Mouse (Mus musculus) midbrain, embryonic 11.5 days (tissue): ENCODE measurements at regions not wholly inside any gene's neighbourhood (a gene's known extent, or its start where the extent isn't known, plus 50 kb on each side); places are given as distances from the start of the nearest gene placed in this dataset.
A peak's percentile ranks its signal among the peaks of the same experiment; 100 is the strongest.

Source experiments
- ATAC-seq: fragments of 200-750 bp; cut with Nextera tagmentation; 2 replicates; pipeline ENCODE4 v1.8.0; 2017; ENCODE audit warnings: moderate TSS enrichment, moderate library complexity; ENCODE audit not compliant: low FRiP score
- DNase-seq: peaks from one replicate; pipeline ENCODE4 v3.0.0; 2015; ENCODE audit warnings: low spot score; ENCODE audit errors: missing footprints
- H3K27ac ChIP-seq: fragments of 300-500 bp; sonication (generic); 2 replicates; pipeline ENCODE4 v1.5.1; 2014; ENCODE audit warnings: low read depth, low read length
- H3K27me3 ChIP-seq: fragments of 300-500 bp; sonication (generic); 2 replicates; pipeline ENCODE4 v1.6.1; 2014; ENCODE audit warnings: mild to moderate bottlenecking, low read length, moderate library complexity, mixed read lengths; ENCODE audit not compliant: control insufficient read depth, insufficient read depth
- H3K36me3 ChIP-seq: fragments of 300-500 bp; sonication (generic); 2 replicates; pipeline ENCODE4 v1.6.1; 2014; ENCODE audit warnings: mild to moderate bottlenecking, low read length, moderate library complexity, mixed read lengths; ENCODE audit not compliant: control insufficient read depth, insufficient read depth
- H3K4me1 ChIP-seq: fragments of 300-500 bp; sonication (generic); 2 replicates; pipeline ENCODE4 v1.6.1; 2014; ENCODE audit warnings: low read length; ENCODE audit not compliant: control insufficient read depth, insufficient read depth
- H3K4me2 ChIP-seq: fragments of 300-500 bp; sonication (generic); 2 replicates; pipeline ENCODE4 v1.6.1; 2014; ENCODE audit warnings: mild to moderate bottlenecking, moderate library complexity
- H3K4me3 ChIP-seq: fragments of 300-500 bp; sonication (generic); 2 replicates; pipeline ENCODE4 v1.5.1; 2014; ENCODE audit warnings: low read depth, low read length
- H3K9ac ChIP-seq: fragments of 300-500 bp; sonication (generic); 2 replicates; pipeline ENCODE4 v1.6.1; 2014; ENCODE audit warnings: low read length
- H3K9me3 ChIP-seq: fragments of 300-500 bp; sonication (generic); 2 replicates; pipeline ENCODE4 v1.6.1; 2016; ENCODE audit warnings: low read length; ENCODE audit not compliant: control insufficient read depth
- WGBS: fragments of 180-500 bp; shearing (Covaris S2); extraction: QIAGEN DNeasy Blood & Tissue Kit; methylation state at CpG from one replicate; pipeline ENCODE4 v1.1.7; 2014; 5-methylcytosine and 5-hydroxymethylcytosine counted together

- peaks cover 5% of the 10 kb centered on the region; the same call in 1 of the 2 replicates for H3K27me3 ChIP-seq
- H3K36me3 ChIP-seq = no peaks in the 10 kb centered on the region
- H3K27ac ChIP-seq = peak overlapping the region; percentile 78
- H3K9me3 ChIP-seq = no peaks in the 10 kb centered on the region
- peak overlapping the region; percentile 30; the same call in 1 of the 2 replicates for H3K9ac ChIP-seq
- H3K4me2 ChIP-seq = 0 out of 2 replicates have a peak overlapping the region, but pooled peaks have one; percentile 37
- H3K4me3 ChIP-seq = no peak overlapping the region
- peaks cover 26% of the 10 kb centered on the region for H3K4me1 ChIP-seq
- no peak for ATAC-seq
- WGBS = 37% methylated on average over 4 of the region's 4 CpGs
- peak; percentile 91 for DNase-seq
Measured at GRCm38 (mm10) chr3:147180711-147181110, 328.5 kb downstream of the Ttll7 start.

- peak overlapping the region; percentile 13; the same call in 1 of the 2 replicates for H3K9ac ChIP-seq
- DNase-seq = peak; percentile 97
- H3K4me3 ChIP-seq = no peak overlapping the region
Measured at GRCm38 (mm10) chr3:147181501-147182365, 329.6 kb downstream of the Ttll7 start.

GRCm38 (mm10) chr3:147182366-147182875 is 330.3 kb downstream of the Ttll7 start:
- 13% methylated on average over 15 of the region's 15 CpGs for WGBS
- Histone ChIP-seq H3K4me3 (no peak overlapping the region), H3K9ac (no peak overlapping the region)

More at GRCm38 (mm10) chr3:147181501-147182365, 329.6 kb downstream of the Ttll7 start:
- WGBS = under 1% methylated on average over 20 of the region's 20 CpGs
- Histone ChIP-seq H3K27ac (peak overlapping the region; percentile 78), H3K36me3 (no peaks in the 10 kb centered on the region), H3K9me3 (no peaks in the 10 kb centered on the region), H3K4me2 (peak overlapping the region; percentile 37), H3K27me3 (peaks cover 5% of the 10 kb centered on the region; the same call in 1 of the 2 replicates), H3K4me1 (peaks cover 26% of the 10 kb centered on the region)
- ATAC-seq = peak; percentile 87

GRCm38 (mm10) chr3:147183656-147184290 is 331.6 kb downstream of the Ttll7 start:
- 74% methylated on average over 11 of the region's 11 CpGs for WGBS

More at GRCm38 (mm10) chr3:147182366-147182875, 330.3 kb downstream of the Ttll7 start:
- Histone ChIP-seq H3K9me3 (no peaks in the 10 kb centered on the region), H3K36me3 (no peaks in the 10 kb centered on the region), H3K4me2 (peak overlapping the region; percentile 37), H3K27ac (peak overlapping the region; percentile 78), H3K27me3 (peaks cover 5% of the 10 kb centered on the region; the same call in 1 of the 2 replicates), H3K4me1 (peaks cover 26% of the 10 kb centered on the region)
- peak; percentile 95 for DNase-seq
- ATAC-seq = peak; percentile 52

GRCm38 (mm10) chr3:147189737-147190136 is 337.6 kb downstream of the Ttll7 start:
- no peak for ATAC-seq
- Histone ChIP-seq H3K27ac (no peak overlapping the region), H3K4me2 (no peak overlapping the region), H3K36me3 (no peaks in the 10 kb centered on the region), H3K4me1 (no peaks in the 10 kb centered on the region), H3K4me3 (no peak overlapping the region), H3K27me3 (no peaks in the 10 kb centered on the region), H3K9ac (no peak overlapping the region), H3K9me3 (no peaks in the 10 kb centered on the region)
- WGBS = 88% methylated on average over 2 of the region's 2 CpGs
- no peak for DNase-seq

More at GRCm38 (mm10) chr3:147183656-147184290, 331.6 kb downstream of the Ttll7 start:
- Histone ChIP-seq H3K27me3 (peaks cover 5% of the 10 kb centered on the region; the same call in 1 of the 2 replicates), H3K9me3 (no peaks in the 10 kb centered on the region), H3K4me3 (no peak overlapping the region), H3K4me2 (no peak overlapping the region), H3K36me3 (no peaks in the 10 kb centered on the region), H3K4me1 (peaks cover 26% of the 10 kb centered on the region), H3K27ac (no peak overlapping the region), H3K9ac (no peak overlapping the region)
- ATAC-seq (no peak), DNase-seq (peak; percentile 86)

GRCm38 (mm10) chr3:147196626-147197025 is 344.5 kb downstream of the Ttll7 start:
- Histone ChIP-seq H3K27me3 (no peaks in the 10 kb centered on the region), H3K4me2 (no peak overlapping the region), H3K9me3 (no peaks in the 10 kb centered on the region), H3K4me3 (no peak overlapping the region), H3K36me3 (no peaks in the 10 kb centered on the region), H3K27ac (no peak overlapping the region), H3K9ac (no peak overlapping the region), H3K4me1 (no peaks in the 10 kb centered on the region)
- ATAC-seq (no peak), DNase-seq (no peak)
- 80% methylated on average over 8 of the region's 8 CpGs for WGBS

GRCm38 (mm10) chr3:147197215-147197614 is 345.0 kb downstream of the Ttll7 start:
- 59% methylated on average over 2 of the region's 2 CpGs for WGBS
- Histone ChIP-seq H3K4me1 (no peaks in the 10 kb centered on the region), H3K27me3 (no peaks in the 10 kb centered on the region), H3K27ac (no peak overlapping the region), H3K4me2 (no peak overlapping the region), H3K4me3 (no peak overlapping the region), H3K9ac (no peak overlapping the region), H3K36me3 (no peaks in the 10 kb centered on the region), H3K9me3 (no peaks in the 10 kb centered on the region)
- ATAC-seq (no peak), DNase-seq (peak; percentile 85)

- Histone ChIP-seq H3K27ac (no peak overlapping the region), H3K27me3 (no peaks in the 10 kb centered on the region), H3K4me3 (no peak overlapping the region), H3K36me3 (no peaks in the 10 kb centered on the region), H3K9me3 (no peaks in the 10 kb centered on the region), H3K4me1 (peaks cover 6% of the 10 kb centered on the region; the same call in 1 of the 2 replicates), H3K9ac (no peak overlapping the region), H3K4me2 (no peak overlapping the region)
- DNase-seq = peak; percentile 84
- WGBS = 59% methylated on average over 5 of the region's 5 CpGs
- no peak for ATAC-seq
Measured at GRCm38 (mm10) chr3:147211127-147211940, 359.2 kb downstream of the Ttll7 start.
